Mouse (Mus musculus): ENCODE data around the gene Lnp1. TPM values are rescaled to one million over a fixed set of nuclear protein-coding genes. Genes with fewer than 3 reads are reported as not detected.

The Lnp1 gene
- 0.48 and 0.54 TPM in 2 replicates for polyA plus RNA-seq (2015; fragmentation: Nextera tagmentation; extraction: Ambion mirVana)

GRCm38 (mm10) chr16:56928023-56928422 lies at the start of gene Lnp1:
Gene Lnp1 (minus strand): TSS chr16:56928061.

GRCm38 (mm10) chr16:56885824-56886615 lies 41.8 kb downstream of the Lnp1 start, which contains the start of gene Tmem45a:
Gene Tmem45a (minus strand): TSS chr16:56886166.

Other genes starting within 250 kb of the Lnp1 start
- gene Tfg, start 210.6 kb downstream of the Lnp1 start, polyA plus RNA-seq (2015; fragmentation: Nextera tagmentation; extraction: Ambion mirVana) = 86.9 and 95.6 TPM in 2 replicates
- gene Adgrg7, start 132.2 kb downstream of the Lnp1 start, polyA plus RNA-seq (2015; fragmentation: Nextera tagmentation; extraction: Ambion mirVana) = not detected in 2 replicates
- 14.4 and 23.5 TPM in 2 replicates for gene Tmem45a, start 41.9 kb downstream of the Lnp1 start, polyA plus RNA-seq (2015; fragmentation: Nextera tagmentation; extraction: Ambion mirVana)
- gene Tmem45a2, start 143.3 kb upstream of the Lnp1 start, polyA plus RNA-seq (2015; fragmentation: Nextera tagmentation; extraction: Ambion mirVana) = 0.22 and 0.38 TPM in 2 replicates
- 29.6 and 31.4 TPM in 2 replicates for gene Tomm70a, start 193.6 kb upstream of the Lnp1 start, polyA plus RNA-seq (2015; fragmentation: Nextera tagmentation; extraction: Ambion mirVana)
- 61.3 and 64.4 TPM in 2 replicates for gene Nit2, start 239.3 kb upstream of the Lnp1 start, polyA plus RNA-seq (2015; fragmentation: Nextera tagmentation; extraction: Ambion mirVana)

Measured in skeletal muscle tissue, postnatal 0 days (tissue).